Mouse (Mus musculus): ENCODE measurements at regions not wholly inside any gene's neighbourhood (a gene's known extent, or its start where the extent isn't known, plus 50 kb on each side); places are given as distances from the start of the nearest gene placed in this dataset.

DNA sequence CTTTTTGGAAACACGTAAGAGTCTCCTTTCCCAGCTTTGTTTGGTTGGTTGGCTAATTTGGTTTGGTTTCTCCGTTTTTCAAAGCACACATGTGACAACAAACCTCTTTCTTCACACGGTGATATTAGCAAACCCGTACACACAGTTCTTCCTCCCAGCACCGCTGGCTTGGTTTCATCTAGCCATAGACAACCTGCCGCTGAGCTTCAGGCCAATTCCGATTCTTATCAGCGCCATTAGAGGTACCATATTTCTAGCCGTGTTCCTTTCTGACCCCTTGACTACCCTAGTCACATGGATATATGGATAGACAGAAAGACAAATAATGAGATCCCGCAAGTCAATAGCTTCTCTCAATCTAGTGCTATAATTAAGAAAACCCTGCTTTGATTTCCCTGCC lies 129.2 kb upstream of the Arid1b start:
- no peak overlapping the region for H3K9ac ChIP-seq
- no peak for ATAC-seq (ENCODE audit: insufficient number of reproducible peaks, low FRiP score, low TSS enrichment, low read depth)
- 78% methylated on average over 10 of the region's 10 CpGs for WGBS

GRCm38 (mm10) chr17:4865621-4866020 lies 128.5 kb upstream of the Arid1b start:
- H3K36me3 ChIP-seq = no peaks in the 10 kb centered on the region
- peak overlapping the region; percentile 10; the same call in 1 of the 2 replicates for H3K4me3 ChIP-seq
- H3K4me2 ChIP-seq = peak overlapping the region; percentile 38
- H3K4me1 ChIP-seq = peaks cover 28% of the 10 kb centered on the region
- WGBS = 9% methylated on average over 10 of the region's 10 CpGs
- ATAC-seq (ENCODE audit: insufficient number of reproducible peaks, low FRiP score, low TSS enrichment, low read depth) = no peak
- H3K27ac ChIP-seq = peak overlapping the region; percentile 83
- no peaks in the 10 kb centered on the region for H3K27me3 ChIP-seq
- no peak overlapping the region for H3K9ac ChIP-seq
- no peaks in the 10 kb centered on the region for H3K9me3 ChIP-seq

More for the DNA sequence above, 129.2 kb upstream of the Arid1b start:
- H3K4me3 ChIP-seq = no peak overlapping the region
- H3K4me2 ChIP-seq = no peak overlapping the region
- no peaks in the 10 kb centered on the region for H3K9me3 ChIP-seq
- H3K27ac ChIP-seq = peak overlapping the region; percentile 83; the same call in 1 of the 2 replicates
- H3K36me3 ChIP-seq = no peaks in the 10 kb centered on the region
- H3K27me3 ChIP-seq = no peaks in the 10 kb centered on the region
- H3K4me1 ChIP-seq = peaks cover 28% of the 10 kb centered on the region

DNA sequence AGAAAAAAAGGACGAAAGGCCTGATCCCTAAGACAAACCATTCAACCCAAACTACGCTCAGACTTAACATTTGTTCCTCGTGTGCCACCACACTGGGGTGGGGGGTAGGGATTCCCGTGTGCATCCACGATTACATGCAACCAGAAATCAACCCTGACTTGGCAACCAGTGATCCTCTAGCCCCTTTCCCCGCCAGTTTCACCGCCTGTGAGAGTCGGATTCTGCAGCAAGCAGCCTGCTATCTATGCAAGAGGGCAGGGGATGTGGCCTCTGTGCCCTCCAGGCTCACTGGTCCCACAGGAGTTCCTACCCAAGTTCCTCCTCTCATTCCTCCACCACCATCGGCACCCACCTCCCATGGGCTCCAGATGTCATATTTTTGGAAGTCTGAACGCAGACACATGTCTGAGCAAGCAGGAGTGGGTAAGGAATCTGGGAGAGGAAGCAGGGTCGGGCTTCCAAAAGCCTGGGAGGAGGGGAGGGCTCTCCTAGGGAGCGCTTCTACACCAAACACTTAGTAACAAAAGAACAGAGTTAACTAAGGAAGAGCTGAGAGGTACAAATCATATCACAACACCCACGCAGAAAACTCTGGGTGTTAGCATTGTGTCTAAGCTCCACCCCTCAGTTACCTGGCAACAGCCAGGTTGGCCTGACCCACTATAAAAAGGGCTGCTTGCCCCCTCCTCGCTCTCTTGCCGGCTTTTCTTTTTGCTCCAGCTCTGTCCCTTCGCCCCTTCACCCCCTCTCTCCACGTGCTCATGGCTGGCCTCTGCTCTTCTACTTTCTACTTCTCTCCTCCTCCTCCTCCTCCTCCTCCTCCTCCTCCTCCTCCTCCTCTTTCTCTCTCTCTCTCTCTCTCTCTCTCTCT lies 127.9 kb upstream of the Arid1b start:
- Histone ChIP-seq H3K27ac (peak overlapping the region; percentile 83), H3K27me3 (no peaks in the 10 kb centered on the region), H3K4me3 (peak overlapping the region; percentile 10), H3K9me3 (no peaks in the 10 kb centered on the region), H3K36me3 (no peaks in the 10 kb centered on the region), H3K9ac (no peak overlapping the region), H3K4me1 (peaks cover 24% of the 10 kb centered on the region), H3K4me2 (peak overlapping the region; percentile 38)
- ATAC-seq (ENCODE audit: insufficient number of reproducible peaks, low FRiP score, low TSS enrichment, low read depth) = no peak
- 27% methylated on average over 17 of the region's 17 CpGs for WGBS

DNA sequence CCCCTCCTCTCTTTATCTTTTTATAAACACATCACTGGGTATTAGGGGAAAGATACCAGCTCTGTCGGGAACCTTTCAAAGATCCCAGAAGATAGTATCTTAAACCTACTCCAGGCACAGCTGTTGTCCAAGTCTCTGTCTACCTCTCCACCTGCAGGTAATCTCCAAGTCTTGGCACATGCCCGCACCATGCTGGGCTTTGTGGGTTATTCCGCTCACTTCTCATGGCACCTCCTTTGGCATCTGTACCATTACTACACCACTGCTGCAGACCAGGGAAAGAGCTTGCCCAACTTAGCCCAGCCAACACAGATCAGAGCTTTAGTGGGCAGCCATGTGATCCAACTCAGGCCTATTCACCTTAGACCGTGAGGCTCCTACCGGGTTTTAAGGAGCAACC lies 127.0 kb upstream of the Arid1b start:
- Histone ChIP-seq H3K4me2 (no peak overlapping the region), H3K9me3 (no peaks in the 10 kb centered on the region), H3K9ac (no peak overlapping the region), H3K36me3 (no peaks in the 10 kb centered on the region), H3K27me3 (no peaks in the 10 kb centered on the region), H3K4me3 (no peak overlapping the region), H3K4me1 (peaks cover 24% of the 10 kb centered on the region), H3K27ac (no peak overlapping the region)
- ATAC-seq (ENCODE audit: insufficient number of reproducible peaks, low FRiP score, low TSS enrichment, low read depth) = no peak
- 95% methylated on average over 5 of the region's 5 CpGs for WGBS

DNA sequence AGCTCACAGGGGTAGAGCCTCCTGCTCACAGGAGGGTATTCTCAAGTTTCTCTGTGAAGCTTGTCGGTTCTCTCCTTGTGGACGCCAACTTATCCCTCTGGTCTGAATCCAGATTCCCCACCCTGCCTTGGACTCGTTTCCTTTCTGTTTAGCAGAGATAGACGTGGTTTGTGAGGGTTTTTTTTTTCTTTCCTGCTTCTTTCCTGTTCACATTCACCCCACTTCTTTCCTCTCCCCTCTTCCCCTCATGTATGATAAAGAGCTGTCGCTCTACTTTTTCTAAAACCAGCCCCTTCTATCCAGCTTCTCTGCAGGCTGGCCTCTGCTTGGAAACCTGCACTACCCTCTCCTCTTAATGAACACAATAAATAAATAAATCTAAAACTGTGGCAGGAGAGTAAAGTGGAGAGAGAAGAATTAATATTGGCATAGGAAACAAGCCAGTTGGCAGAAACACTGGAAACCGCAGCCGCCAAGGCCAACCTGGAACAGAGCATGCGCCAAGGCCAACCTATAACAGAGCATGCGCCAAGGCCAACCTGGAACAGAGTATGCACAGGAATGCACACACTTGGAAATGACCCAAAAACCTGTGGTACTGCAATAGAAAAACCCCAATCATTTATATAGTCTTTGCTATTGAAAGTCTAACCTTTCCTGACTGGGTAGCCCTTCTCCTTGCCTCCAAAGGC lies 126.2 kb upstream of the Arid1b start:
- Histone ChIP-seq H3K4me1 (peaks cover 24% of the 10 kb centered on the region), H3K27ac (peak overlapping the region; percentile 51), H3K4me3 (no peak overlapping the region), H3K9ac (no peak overlapping the region), H3K27me3 (no peaks in the 10 kb centered on the region), H3K36me3 (no peaks in the 10 kb centered on the region), H3K9me3 (no peaks in the 10 kb centered on the region), H3K4me2 (no peak overlapping the region)
- 46% methylated on average over 9 of the region's 9 CpGs for WGBS
- ATAC-seq (ENCODE audit: insufficient number of reproducible peaks, low FRiP score, low TSS enrichment, low read depth) = peak; percentile 81

GRCm38 (mm10) chr17:4868446-4868825 lies 125.7 kb upstream of the Arid1b start:
- ATAC-seq (ENCODE audit: insufficient number of reproducible peaks, low FRiP score, low TSS enrichment, low read depth) = no peak
- Histone ChIP-seq H3K4me1 (peaks cover 24% of the 10 kb centered on the region), H3K9ac (no peak overlapping the region), H3K9me3 (no peaks in the 10 kb centered on the region), H3K4me2 (no peak overlapping the region), H3K36me3 (no peaks in the 10 kb centered on the region), H3K27ac (peak overlapping the region; percentile 51), H3K27me3 (no peaks in the 10 kb centered on the region), H3K4me3 (no peak overlapping the region)
- WGBS = 70% methylated on average over 10 of the region's 10 CpGs

DNA sequence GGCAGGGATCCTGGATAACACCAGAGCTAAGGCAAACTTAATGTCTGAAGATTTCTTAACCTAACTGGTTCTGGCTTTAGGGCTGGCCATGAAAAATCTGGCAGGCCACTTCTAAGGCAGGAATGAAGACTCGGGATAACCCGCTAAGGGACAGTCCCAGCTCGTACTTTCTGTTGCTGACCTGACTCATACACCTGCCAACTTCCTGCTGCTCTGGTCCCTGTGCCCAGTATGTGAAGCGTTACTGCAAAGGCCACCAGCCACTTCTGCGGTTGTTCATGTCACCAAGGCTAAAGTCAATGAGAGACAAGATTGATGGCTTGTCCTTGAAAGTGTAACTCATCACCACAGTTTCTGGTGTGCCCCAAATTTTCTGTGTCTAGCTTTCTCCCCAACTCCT lies 125.3 kb upstream of the Arid1b start:
- Histone ChIP-seq H3K27me3 (no peaks in the 10 kb centered on the region), H3K9ac (no peak overlapping the region), H3K27ac (peak overlapping the region; percentile 51; the same call in 1 of the 2 replicates), H3K4me3 (no peak overlapping the region), H3K4me1 (peaks cover 24% of the 10 kb centered on the region), H3K36me3 (no peaks in the 10 kb centered on the region), H3K4me2 (no peak overlapping the region), H3K9me3 (no peaks in the 10 kb centered on the region)
- 75% methylated on average over 5 of the region's 5 CpGs for WGBS
- ATAC-seq (ENCODE audit: insufficient number of reproducible peaks, low FRiP score, low TSS enrichment, low read depth) = no peak

- H3K4me3 ChIP-seq = no peak overlapping the region
- no peaks in the 10 kb centered on the region for H3K36me3 ChIP-seq
- H3K4me2 ChIP-seq = no peak overlapping the region
- no peak overlapping the region for H3K9ac ChIP-seq
- H3K9me3 ChIP-seq = no peaks in the 10 kb centered on the region
- H3K27me3 ChIP-seq = no peaks in the 10 kb centered on the region
- no peak overlapping the region for H3K27ac ChIP-seq
- H3K4me1 ChIP-seq = peaks cover 27% of the 10 kb centered on the region
- no peak for ATAC-seq (ENCODE audit: insufficient number of reproducible peaks, low FRiP score, low TSS enrichment, low read depth)
- 58% methylated on average over 2 of the region's 2 CpGs for WGBS
Observed at GRCm38 (mm10) chr17:4871267-4871666, 122.9 kb upstream of the Arid1b start.

DNA sequence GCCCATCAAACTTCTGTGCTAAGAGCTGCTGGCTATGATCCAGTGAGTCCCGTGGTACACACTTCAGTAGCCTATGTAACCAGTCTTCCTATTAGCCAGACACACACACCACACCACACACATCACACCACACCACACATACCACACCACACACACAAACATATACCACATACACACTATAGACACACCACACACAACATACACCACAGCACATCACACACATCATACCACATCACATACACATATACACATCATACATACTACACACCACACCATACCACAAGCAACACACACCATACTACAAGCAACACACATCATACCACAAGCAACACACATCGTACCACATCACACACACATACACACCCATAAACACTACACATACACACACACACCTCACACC lies 119.7 kb upstream of the Arid1b start:
- ATAC-seq (ENCODE audit: insufficient number of reproducible peaks, low FRiP score, low TSS enrichment, low read depth) = no peak
- no peak overlapping the region for H3K27ac ChIP-seq
- 75% methylated on average over 2 of the region's 2 CpGs for WGBS

GRCm38 (mm10) chr17:4875086-4876046 lies 118.8 kb upstream of the Arid1b start:
- no peak overlapping the region for H3K9ac ChIP-seq
- no peak overlapping the region for H3K4me2 ChIP-seq
- no peak overlapping the region for H3K4me3 ChIP-seq
- H3K27ac ChIP-seq = no peak overlapping the region
- H3K9me3 ChIP-seq = no peaks in the 10 kb centered on the region
- peaks cover 15% of the 10 kb centered on the region for H3K4me1 ChIP-seq
- no peak for ATAC-seq (ENCODE audit: insufficient number of reproducible peaks, low FRiP score, low TSS enrichment, low read depth)
- no peaks in the 10 kb centered on the region for H3K36me3 ChIP-seq
- H3K27me3 ChIP-seq = no peaks in the 10 kb centered on the region
- WGBS = 58% methylated on average over 10 of the region's 10 CpGs

More for the DNA sequence above, 119.7 kb upstream of the Arid1b start:
- no peaks in the 10 kb centered on the region for H3K9me3 ChIP-seq
- H3K4me1 ChIP-seq = peaks cover 15% of the 10 kb centered on the region
- H3K36me3 ChIP-seq = no peaks in the 10 kb centered on the region
- no peak overlapping the region for H3K4me3 ChIP-seq
- no peak overlapping the region for H3K9ac ChIP-seq
- H3K27me3 ChIP-seq = no peaks in the 10 kb centered on the region
- H3K4me2 ChIP-seq = no peak overlapping the region

- no peaks in the 10 kb centered on the region for H3K36me3 ChIP-seq
- H3K27ac ChIP-seq = no peak overlapping the region
- H3K9ac ChIP-seq = no peak overlapping the region
- no peaks in the 10 kb centered on the region for H3K9me3 ChIP-seq
- H3K4me3 ChIP-seq = no peak overlapping the region
- WGBS = 73% methylated on average over 4 of the region's 4 CpGs
- peaks cover 15% of the 10 kb centered on the region for H3K4me1 ChIP-seq
- no peak overlapping the region for H3K4me2 ChIP-seq
- no peak for ATAC-seq (ENCODE audit: insufficient number of reproducible peaks, low FRiP score, low TSS enrichment, low read depth)
- H3K27me3 ChIP-seq = no peaks in the 10 kb centered on the region
Observed at GRCm38 (mm10) chr17:4876431-4876830, 117.7 kb upstream of the Arid1b start.
